Mouse (Mus musculus): ENCODE results near the gene Ercc5.

Gene Ercc5

DNA sequence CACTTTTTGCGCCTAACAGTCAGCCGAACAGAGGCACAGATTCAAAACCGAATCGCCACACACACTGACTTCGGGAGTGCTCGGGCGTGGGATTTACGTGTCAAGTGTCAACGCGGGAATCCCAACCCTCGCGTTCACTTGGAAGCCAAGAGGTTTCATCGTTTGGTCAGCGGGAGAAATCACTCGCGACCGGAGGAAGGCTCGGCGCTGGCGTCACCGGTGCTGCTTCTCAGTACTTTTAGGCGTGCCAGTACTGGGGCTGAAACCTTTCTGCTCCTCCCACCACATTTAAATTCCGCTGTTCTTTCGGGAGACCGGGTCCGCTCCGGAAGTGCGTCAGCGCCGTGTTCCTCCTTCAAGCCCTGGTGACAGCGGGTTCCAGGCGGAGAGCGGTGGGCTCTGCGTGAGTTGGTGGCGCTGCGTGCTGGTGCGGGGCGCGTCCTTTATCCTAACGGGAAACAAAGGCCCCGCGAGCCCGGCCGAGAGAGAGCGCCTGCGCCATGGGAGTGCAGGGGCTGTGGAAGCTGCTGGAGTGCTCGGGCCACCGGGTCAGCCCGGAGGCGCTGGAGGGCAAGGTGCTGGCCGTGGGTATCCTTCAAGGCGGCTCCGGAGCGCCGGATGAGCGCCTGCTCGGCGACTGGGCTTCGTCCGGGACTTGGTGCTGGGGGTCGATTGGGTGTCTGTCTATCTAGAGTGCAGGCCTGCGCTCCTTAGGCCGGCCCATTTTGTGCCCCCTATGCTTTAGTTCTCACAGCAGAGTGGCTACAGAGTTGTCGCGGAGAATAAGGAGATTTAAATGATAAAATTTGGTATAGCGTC lies at the start of gene Ercc5:
Ercc5 (plus strand) TSS at position 182 of the 819 bp plus-strand sequence.
- peak; percentile 95 for DNase-seq (ENCODE audit: low read depth, low spot score)

DNA sequence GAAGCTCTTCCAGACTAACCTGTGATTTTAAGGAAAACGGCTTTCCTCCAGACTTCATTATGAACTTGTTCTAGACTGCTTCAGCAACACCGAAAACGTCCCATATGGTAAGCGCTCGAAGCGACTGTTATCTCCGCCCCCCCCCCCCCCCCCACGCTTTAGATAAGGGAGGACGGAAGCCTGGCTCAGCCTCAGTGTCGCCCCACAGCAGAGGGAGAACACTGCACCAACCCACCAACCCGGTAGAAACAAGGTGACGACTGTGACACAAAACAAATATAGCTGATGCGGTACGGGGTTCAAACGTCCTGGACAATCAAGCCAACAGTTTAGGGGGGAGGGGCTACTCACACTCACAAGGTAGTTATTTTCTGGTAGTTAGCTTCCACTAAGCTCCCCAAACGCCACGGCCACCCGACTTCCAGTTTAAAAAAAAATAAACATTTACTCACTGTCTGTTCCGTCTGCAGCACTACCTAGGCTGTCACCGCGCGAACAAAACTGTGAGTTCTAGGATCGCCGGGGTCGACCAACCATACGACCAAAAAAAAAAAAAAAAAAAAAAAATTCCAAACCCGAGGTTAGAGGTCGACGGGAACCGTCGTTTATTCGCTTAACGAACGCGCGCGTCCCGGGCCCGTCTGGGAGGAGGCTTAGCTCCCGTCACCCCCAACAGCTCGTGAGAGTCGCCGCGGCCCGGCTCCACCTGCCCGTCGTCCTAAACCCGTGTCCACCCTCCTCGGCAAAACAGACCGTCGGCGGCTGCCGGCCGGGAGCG lies 45.9 kb upstream of the Ercc5 start:
- peak; percentile 56 for DNase-seq (ENCODE audit: low read depth, low spot score)

DNA sequence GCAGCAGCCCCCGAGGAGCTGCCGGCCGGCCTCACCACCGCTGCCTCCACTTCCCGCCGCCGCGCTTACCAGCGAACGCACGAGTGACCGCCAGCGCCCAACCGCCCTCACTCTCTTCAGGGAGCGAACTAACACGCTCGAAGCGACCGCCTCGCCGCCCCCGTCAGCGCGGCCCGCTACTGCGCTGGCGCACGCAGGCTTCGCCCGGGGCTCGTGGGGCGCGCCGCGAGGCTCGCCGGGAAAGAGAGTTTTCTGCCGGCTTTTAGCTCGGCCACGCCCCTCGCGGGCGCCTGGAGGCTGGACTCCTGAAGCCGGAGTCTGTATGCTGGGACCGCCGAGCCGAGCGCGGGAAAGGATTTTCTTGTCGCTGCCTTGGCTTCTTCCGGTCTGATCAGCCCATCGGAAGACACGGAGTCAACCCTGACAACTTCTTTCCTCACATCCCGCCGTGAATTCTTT lies 45.3 kb upstream of the Ercc5 start, which contains the start of gene Tex30:
Tex30 (minus strand) TSS at position 183 of the 459 bp plus-strand sequence.
- peak; percentile 95 for DNase-seq (ENCODE audit: low read depth, low spot score)

DNA sequence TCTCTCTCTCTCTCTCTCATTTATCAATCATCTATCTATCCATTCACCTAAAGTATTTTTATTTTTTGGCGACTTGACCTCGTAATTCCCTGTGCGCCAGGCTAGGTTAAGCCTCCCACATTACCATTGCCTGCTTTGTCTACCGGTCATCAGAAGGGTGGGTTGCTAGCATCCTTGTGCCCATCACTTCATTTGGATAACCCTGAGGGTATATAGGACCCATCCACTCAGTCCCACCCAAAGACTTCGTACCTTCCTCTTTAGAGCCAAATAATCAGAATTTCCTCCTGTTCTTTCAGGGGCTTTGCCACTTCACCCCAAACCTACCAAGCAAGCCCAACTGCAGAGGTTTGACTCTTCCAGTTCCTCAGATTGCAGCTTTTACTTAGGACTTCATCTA lies 44.6 kb upstream of the Ercc5 start:
- peak; percentile 27 for DNase-seq (ENCODE audit: low read depth, low spot score)

DNA sequence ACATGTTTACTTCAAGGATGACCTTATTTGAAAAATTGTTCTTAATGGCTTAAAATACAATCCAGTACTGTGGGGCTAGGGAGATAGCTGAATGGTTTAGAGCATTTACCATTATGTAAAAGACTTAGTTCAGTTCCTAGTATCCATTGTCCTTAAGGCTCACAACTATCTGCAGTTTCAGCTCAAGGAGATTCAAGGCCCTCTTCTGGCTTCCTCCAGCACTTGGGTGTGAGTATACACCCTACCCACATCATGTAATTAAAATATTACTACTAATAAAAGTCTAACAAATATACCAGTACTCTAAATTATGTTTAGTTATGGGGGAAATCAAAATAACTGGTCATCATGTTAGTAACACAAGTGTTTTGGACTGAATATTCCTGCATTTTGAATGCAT lies 30.0 kb upstream of the Ercc5 start:
- DNase-seq (ENCODE audit: low read depth, low spot score) = peak; percentile 34

DNA sequence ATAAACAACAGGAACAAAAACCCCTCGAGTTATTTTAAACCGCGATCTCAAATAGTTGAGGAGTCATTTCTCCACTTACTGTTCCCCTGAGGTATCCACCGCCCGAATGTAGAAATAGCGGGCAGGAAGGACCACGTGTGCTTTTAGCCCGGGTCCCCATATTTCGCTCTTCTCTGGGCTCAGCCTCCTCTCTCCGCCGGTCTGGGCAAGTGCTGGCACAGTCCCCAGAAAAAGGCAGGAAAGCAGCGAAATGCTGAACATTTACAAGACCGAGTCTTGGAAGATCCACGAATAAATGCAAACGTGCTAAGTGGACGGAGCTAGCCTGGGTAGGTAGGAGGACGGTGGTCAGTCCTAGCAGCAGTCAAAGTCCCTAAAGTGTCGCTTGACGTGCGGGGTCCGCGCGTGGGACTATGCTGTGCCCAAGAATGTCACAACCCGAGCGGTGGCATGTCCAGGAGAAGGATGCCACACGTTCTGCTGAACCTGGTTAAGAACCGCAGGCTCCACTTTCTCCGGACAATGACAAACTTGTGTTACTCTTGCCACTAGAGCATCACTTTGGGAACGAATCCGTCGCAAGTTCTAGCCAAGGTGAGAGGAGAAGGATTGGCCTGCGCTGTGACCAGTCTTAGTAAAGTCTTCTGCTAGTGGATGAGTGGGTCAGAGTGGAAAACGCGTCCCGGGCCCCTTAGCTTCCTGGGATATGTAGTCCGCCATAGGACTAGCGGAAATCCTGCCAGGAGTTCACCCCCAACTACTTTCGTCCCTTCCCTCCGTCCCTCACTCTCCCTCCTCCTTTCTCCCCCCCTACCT lies 29.1 kb upstream of the Ercc5 start, which contains the start of the genes Kdelc1 and Bivm:
Kdelc1 (minus strand) TSS at position 570 of the 816 bp plus-strand sequence.
Bivm (plus strand) TSS at position 719 of the 816 bp plus-strand sequence.
- peak; percentile 99 for DNase-seq (ENCODE audit: low read depth, low spot score)

DNA sequence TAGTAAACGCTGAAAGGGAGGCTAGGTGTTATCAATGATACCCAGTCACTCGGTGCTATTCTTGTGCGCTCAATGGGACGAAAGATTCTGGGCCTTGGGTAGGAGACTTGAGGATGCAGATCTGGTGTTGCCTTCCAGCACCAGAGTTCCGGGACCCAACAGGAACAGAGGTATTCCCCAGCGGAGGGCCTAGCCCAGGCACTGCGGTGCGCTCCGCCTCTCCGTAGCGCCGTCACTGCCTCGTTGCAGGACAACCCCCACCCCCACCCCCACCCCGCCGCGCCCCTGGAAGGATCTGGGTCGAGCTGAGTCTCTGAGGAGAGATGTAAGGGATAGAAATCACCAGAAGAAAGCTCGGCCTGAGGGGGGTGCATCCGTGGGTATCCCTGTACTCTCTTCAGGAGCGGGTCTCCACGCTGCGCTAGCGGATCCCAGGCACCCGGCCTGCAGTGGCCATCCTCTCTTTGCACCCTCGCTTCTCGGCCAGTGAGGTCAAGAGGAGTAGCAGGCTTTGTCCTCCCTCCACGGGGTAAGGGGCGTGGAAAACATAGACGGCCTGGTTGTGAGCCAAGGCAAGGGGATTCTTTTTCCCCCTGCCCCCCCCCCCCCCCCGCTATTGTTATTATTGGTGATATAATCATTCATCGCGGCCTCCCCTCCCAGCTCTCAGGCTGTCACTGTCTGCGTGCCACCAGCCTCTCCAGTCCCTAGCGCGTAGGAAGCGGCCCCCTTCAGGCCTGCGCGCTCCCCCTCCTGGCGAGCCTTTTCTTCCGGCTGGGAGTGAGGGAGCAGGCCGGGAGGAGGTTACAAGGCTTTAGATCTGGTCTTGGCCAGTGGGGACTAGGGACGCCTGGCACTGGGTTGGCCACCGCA lies 28.1 kb upstream of the Ercc5 start:
- peak; percentile 86 for DNase-seq (ENCODE audit: low read depth, low spot score)

DNA sequence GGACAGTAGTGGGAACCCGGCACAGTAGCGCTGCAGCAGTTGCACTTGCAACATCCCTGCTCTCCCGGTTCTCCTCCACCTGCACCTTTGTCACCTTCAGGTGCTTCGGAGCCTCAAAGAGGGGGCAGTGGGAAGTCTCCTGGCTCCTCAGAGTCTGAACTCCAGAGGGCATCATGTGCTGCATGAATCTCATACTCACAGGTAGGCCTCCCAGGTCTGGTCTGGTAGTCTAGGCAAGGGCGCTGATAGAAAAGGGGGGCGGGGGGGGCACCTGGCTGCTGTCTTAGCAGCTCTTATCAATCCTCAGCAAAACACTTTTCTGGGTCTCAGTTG lies 27.5 kb upstream of the Ercc5 start:
- DNase-seq (ENCODE audit: low read depth, low spot score) = no peak

DNA sequence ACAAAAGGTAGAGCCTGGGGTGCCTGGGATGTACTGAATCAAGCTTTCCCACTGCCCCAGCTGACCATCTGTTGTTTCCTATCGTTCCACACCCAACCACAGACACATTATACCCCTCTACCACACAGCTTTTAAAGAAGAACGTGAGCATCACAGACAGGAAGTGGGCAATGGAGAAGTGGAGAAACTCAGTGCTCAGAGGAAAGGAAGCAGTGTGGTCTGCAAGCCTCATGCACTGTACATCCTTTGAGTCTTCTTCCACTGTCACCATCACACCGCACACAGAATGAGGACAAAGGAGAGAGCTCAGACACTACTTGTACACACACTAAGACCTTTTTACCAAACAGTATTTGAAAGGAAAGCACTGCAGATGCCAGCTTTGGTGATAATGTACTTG lies 25.3 kb upstream of the Ercc5 start:
- DNase-seq (ENCODE audit: low read depth, low spot score) = no peak

DNA sequence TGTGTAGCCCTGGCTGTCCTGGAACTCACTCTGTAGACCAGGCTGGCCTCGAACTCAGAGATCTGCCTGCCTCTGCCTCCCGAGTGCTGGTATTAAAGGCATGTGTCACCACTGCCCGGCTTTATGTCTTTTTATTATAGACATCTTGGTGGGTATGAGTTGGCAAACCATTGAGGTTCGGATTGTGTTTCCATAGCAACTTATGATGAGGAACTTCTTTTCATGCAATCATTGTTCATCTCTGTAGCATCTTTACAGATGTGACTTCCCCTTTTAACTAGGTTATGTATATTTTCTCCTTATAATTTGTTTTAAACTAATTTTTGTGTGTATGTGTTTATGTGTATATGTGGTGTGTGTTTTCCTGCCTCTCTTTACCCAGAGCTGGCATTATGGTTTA lies 22.0 kb upstream of the Ercc5 start:
- no peak for DNase-seq (ENCODE audit: low read depth, low spot score)

DNA sequence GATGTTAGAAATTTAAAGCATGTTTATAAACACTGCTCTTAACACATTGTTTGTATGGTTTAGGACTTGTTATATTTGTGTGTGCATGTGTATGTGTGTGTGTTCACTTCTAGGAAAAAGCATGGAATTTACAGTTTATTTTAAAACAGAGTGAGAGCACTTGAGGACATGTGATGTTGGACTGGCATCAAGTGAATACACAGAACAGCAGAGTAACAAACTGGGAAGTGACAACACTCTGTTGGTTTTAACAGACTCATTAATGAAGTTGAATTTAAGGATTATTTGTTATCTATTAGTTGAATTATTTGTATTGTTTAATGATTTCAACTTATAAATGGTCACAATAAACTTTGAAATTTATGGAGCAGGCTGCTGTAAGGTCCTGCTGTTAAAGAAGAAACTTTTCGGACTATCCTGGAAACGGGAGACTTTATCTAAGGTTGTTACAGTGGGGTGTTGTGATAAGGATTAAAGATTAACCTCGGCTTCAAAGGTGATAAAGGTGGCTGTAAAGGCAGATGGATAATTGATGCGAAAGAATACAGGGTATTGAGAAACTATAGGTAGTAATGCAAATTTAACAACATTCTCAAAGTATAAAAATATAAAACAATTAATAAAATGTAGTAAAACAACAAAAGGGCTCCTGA lies 17.5 kb upstream of the Ercc5 start:
- DNase-seq (ENCODE audit: low read depth, low spot score) = no peak

DNA sequence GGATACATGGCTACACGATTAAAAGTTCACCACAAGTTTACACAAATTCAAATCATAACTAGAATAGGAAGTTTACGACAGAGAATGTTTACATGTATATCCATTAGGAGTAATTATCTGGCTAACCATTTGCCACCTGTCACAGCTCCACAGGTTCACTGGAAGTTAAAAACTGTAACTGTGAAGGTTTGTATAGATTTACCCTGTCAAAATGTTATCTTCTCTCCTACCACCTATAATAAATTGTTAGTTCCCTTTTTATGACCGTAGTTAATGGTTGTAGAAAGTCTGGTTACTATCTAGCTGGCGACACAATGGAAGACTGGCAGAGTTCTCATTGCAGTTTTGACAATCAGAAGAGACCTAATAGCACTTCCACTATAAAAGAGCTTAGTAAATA lies 7.3 kb upstream of the Ercc5 start:
- DNase-seq (ENCODE audit: low read depth, low spot score) = no peak

DNA sequence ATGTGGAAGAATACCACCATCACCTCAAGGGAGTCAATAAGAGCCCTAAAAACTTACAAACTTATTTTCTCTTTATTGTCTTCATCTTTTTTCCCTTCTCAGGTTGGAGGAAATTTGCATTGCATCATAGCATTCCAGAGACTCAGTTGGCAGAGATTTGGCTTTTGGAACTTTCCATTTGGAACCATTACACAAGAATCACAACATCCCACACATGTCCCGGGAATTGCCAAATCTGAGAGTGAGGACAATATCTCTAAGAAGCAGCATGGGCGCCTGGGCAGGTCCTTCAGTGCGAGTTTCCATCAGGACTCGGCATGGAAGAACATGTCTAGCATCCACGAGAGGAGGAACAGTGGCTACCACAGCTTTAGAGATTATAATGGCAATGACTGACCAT lies 4.8 kb upstream of the Ercc5 start:
- DNase-seq (ENCODE audit: low read depth, low spot score) = peak; percentile 55

DNA sequence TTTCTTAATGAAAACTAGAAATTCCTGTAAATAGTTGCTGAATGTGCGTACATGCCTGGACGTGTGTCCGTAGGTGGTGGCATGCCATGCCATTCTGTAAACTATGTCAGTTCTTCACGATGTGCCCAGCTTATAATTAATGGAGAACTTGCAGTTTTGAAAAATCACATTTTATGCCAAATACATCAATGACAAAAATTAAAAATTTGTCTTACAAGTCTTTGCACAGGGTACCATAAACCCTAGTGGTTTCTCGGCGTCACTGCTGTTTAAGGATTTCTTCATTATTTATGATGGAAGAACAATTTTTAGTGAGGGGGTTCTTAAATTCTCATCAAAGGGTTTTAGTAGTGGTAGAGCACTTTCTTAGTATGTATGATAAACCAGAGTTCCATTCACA lies 1.2 kb downstream of the Ercc5 start:
- peak; percentile 47 for DNase-seq (ENCODE audit: low read depth, low spot score)

DNA sequence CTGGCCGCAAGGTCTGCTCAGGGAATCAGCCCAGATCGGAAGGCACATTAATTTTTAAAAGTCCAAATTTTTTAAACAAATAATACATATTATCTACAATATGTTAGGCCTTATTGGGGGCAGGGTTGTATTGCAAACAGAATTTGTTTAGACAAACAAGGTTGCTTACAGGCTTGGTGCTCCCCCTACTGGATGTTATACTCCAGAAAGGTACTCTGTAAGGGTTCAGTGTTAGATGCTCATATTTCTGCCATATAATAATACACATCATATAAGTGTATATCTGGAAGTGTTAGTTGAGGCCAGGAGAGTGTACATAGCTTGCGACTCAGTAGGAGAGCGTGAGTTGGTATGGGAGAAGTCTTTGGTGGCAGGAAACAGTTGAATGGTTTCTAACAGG lies 7.7 kb downstream of the Ercc5 start:
- peak; percentile 54 for DNase-seq (ENCODE audit: low read depth, low spot score)

DNA sequence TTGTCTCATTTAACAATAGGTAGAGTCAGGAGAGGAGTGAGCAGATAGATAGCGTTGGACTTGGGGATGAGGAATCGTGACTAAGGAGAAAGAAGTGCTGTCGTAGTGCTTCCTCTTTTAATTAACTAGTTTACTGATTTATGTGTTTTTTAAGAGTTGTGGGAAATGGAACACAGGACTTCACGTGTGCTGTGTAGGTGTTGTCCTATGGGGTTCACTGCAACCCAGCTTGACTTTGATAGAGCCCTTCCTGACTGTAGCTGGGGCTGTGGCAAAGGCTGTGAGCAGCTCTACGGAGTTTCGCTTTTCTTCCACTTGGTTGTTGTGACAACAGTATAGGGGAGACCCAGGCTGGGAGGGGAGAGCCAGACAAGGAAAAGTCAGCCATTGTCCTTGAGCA lies 10.8 kb downstream of the Ercc5 start:
- DNase-seq (ENCODE audit: low read depth, low spot score) = no peak

DNA sequence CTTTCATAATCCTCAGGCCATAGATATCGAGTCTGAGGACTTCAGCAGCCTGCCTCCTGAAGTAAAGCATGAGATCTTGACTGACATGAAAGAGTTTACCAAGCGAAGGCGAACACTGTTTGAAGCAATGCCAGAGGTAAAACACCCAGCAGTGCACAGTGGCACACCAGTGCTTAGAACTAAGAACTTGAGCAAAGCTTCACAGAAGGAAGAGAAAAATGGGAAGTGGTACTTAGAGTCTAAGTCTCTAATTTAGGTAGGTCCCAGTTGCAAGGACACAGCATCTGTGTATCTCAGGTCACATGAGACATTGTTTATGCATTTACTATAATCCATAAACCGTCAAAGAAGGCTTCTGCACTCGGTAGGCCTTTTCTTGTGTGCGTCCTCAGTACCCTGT lies 14.3 kb downstream of the Ercc5 start:
- no peak for DNase-seq (ENCODE audit: low read depth, low spot score)

DNA sequence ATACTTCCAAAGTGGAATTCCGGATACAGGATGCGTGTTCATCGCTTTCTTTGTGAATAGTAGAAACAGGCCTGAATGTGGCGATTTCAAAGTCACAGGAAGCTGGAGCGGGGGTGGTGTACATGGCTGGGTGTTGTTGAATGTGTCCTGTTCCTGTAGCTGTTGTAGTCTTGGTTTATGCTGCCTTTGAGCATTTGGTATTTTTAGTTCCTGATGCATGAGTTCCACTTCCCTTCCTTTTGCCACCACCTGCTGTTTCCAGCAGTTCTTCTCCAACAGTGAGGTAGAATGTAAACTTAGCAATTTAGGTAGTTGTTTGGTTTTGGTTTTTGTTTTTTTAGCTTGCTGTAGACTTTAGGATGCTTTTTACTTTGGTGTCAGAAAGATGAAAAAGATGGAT lies 14.8 kb downstream of the Ercc5 start:
- no peak for DNase-seq (ENCODE audit: low read depth, low spot score)

DNA sequence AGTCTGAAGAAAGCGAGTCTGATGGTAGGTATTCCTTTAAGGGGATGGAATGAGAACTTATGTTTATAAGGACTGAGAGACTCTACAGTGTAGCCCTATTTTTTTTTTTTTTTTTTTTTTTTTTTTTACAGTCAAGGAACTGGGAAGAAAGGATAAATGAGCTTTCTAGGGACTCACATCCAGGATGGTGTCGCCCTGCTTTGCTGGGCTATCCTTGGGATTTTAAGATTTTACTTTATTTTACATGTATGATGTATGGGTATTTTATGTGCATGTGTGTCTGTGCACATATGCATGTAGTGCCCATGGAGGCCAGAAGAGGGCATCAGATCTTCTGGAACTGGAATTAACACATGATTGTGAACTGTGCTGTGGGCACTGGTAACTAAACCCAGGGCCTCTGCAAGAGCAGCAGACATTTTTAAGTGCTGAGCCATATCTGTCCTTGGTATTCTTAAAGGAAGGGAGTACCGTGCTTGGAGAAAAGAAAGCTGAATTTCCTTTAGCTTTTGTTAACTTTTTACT lies 20.4 kb downstream of the Ercc5 start:
- DNase-seq (ENCODE audit: low read depth, low spot score) = peak; percentile 25

DNA sequence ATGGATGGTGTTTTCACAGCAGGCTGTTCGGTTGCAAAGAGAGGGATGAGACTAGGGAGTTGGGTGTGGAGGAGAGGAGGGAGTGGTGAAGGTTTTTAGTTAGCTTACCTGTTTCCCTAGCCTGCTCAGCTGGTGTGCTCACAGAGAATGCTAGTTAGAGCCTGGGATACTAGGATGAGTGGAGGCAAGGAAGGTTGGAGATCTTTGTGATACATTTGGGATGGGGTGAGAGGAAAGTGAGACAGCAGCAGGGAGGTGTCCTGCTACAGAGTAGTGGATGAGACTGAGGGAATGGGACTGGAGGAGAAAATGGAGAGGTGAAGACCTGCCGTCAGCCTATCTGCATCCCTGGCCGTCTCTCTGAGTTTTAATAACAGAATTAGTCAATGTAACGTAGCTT lies 25.1 kb downstream of the Ercc5 start:
- no peak for DNase-seq (ENCODE audit: low read depth, low spot score)
